Mouse (Mus musculus) neural tube, embryonic 12.5 days (tissue): ENCODE measurements around the gene Cbr1. TPM values are rescaled to one million over a fixed set of nuclear protein-coding genes. Genes with fewer than 3 reads are reported as not detected.

ENCODE experiments used
- ATAC-seq: fragments of 200-750 bp; cut with Nextera tagmentation; 2 replicates; pipeline ENCODE4 v1.8.0; 2017; ENCODE audit warnings: low read depth, mild to moderate bottlenecking, moderate TSS enrichment, moderate library complexity; ENCODE audit not compliant: low FRiP score
- H3K27ac ChIP-seq: fragments of 300-500 bp; sonication (generic); 2 replicates; pipeline ENCODE4 v1.5.1; 2016
- H3K27me3 ChIP-seq: fragments of 300-500 bp; sonication (generic); replicated peaks from 2 replicates; pipeline ENCODE4 v1.6.1; 2016; ENCODE audit warnings: mild to moderate bottlenecking
- H3K36me3 ChIP-seq: fragments of 300-500 bp; sonication (generic); 2 replicates; pipeline ENCODE4 v1.6.1; 2016; ENCODE audit warnings: mild to moderate bottlenecking
- H3K4me1 ChIP-seq: fragments of 300-500 bp; sonication (generic); 2 replicates; pipeline ENCODE4 v1.6.1; 2016
- H3K4me2 ChIP-seq: fragments of 300-500 bp; sonication (generic); replicated peaks from 2 replicates; pipeline ENCODE4 v1.6.1; 2016; ENCODE audit warnings: mild to moderate bottlenecking
- H3K4me3 ChIP-seq: fragments of 300-500 bp; sonication (generic); 2 replicates; pipeline ENCODE4 v1.5.1; 2016
- H3K9ac ChIP-seq: fragments of 300-500 bp; sonication (generic); 2 replicates; pipeline ENCODE4 v1.6.1; 2016; ENCODE audit warnings: mild to moderate bottlenecking
- H3K9me3 ChIP-seq: fragments of 300-500 bp; sonication (generic); 2 replicates; pipeline ENCODE4 v1.6.1; 2016; ENCODE audit warnings: mild to moderate bottlenecking
- WGBS: fragments of 180-500 bp; shearing (Covaris S2); methylation state at CpG from one replicate; pipeline ENCODE4 v1.1.7; 2016; 5-methylcytosine and 5-hydroxymethylcytosine counted together
- polyA plus RNA-seq: library from polyadenylated mRNA; unstranded; fragments of >200 nt; fragmentation: Nextera tagmentation; extraction: Ambion mirVana; gene quantifications from 2 replicates; pipeline ENCODE4 v1.2.1, GENCODE M21; 2016

The Cbr1 gene
- polyA plus RNA-seq = 125 and 126 TPM in 2 replicates

GRCm38 (mm10) chr16:93605553-93605952 is at the start of gene Cbr1:
Gene Cbr1 (plus strand): TSS chr16:93605853.
- Histone ChIP-seq H3K27ac (no peak within 1 kb of the TSS), H3K36me3 (no peaks in the 10 kb centered on the region), H3K27me3 (no peaks in the 10 kb centered on the region), H3K4me1 (peaks cover 15% of the 10 kb centered on the region), H3K9me3 (no peaks in the 10 kb centered on the region), H3K4me2 (peak within 1 kb of the TSS; percentile 87), H3K9ac (no peak within 1 kb of the TSS), H3K4me3 (peak within 1 kb of the TSS; percentile 55)
- 57% methylated on average over 4 of the region's 4 CpGs for WGBS
- ATAC-seq = no peak

GRCm38 (mm10) chr16:93557646-93558045 is 48.0 kb upstream of the Cbr1 start:
- H3K4me1 ChIP-seq = no peaks in the 10 kb centered on the region
- no peak overlapping the region for H3K27ac ChIP-seq
- H3K4me2 ChIP-seq = no peak overlapping the region
- H3K9ac ChIP-seq = no peak overlapping the region
- H3K27me3 ChIP-seq = no peaks in the 10 kb centered on the region
- no peak overlapping the region for H3K4me3 ChIP-seq
- no peaks in the 10 kb centered on the region for H3K36me3 ChIP-seq
- 74% methylated on average over 8 of the region's 8 CpGs for WGBS
- ATAC-seq = no peak
- no peaks in the 10 kb centered on the region for H3K9me3 ChIP-seq

GRCm38 (mm10) chr16:93558499-93558898 is 47.2 kb upstream of the Cbr1 start:
- Histone ChIP-seq H3K9me3 (no peaks in the 10 kb centered on the region), H3K36me3 (no peaks in the 10 kb centered on the region), H3K4me2 (peak overlapping the region; percentile 14; the same call in 1 of the 2 replicates), H3K4me3 (no peak overlapping the region), H3K27ac (no peak overlapping the region), H3K27me3 (no peaks in the 10 kb centered on the region), H3K4me1 (no peaks in the 10 kb centered on the region), H3K9ac (no peak overlapping the region)
- WGBS = 10% methylated on average over 12 of the region's 12 CpGs
- no peak for ATAC-seq

- Histone ChIP-seq H3K4me2 (no peak overlapping the region), H3K4me1 (0 out of 2 replicates have a peak, but pooled peaks cover 3% of the 10 kb centered on the region), H3K9me3 (no peaks in the 10 kb centered on the region), H3K27ac (no peak overlapping the region), H3K27me3 (no peaks in the 10 kb centered on the region), H3K4me3 (no peak overlapping the region), H3K9ac (no peak overlapping the region), H3K36me3 (no peaks in the 10 kb centered on the region)
- no peak for ATAC-seq
- WGBS = 91% methylated on average over 6 of the region's 6 CpGs
Observed at GRCm38 (mm10) chr16:93572383-93572782, 33.3 kb upstream of the Cbr1 start.

GRCm38 (mm10) chr16:93573434-93573833 is 32.2 kb upstream of the Cbr1 start:
- Histone ChIP-seq H3K9me3 (no peaks in the 10 kb centered on the region), H3K9ac (no peak overlapping the region), H3K27me3 (no peaks in the 10 kb centered on the region), H3K36me3 (no peaks in the 10 kb centered on the region), H3K27ac (no peak overlapping the region), H3K4me1 (0 out of 2 replicates have a peak, but pooled peaks cover 3% of the 10 kb centered on the region), H3K4me2 (no peak overlapping the region), H3K4me3 (no peak overlapping the region)
- WGBS = 95% methylated on average over 5 of the region's 5 CpGs
- ATAC-seq = no peak

- no peak overlapping the region for H3K9ac ChIP-seq
- H3K27ac ChIP-seq = no peak overlapping the region
- no peak overlapping the region for H3K4me2 ChIP-seq
- no peak overlapping the region for H3K4me3 ChIP-seq
- no peaks in the 10 kb centered on the region for H3K9me3 ChIP-seq
- WGBS = 66% methylated on average over 18 of the region's 18 CpGs
- 0 out of 2 replicates have a peak, but pooled peaks cover 3% of the 10 kb centered on the region for H3K4me1 ChIP-seq
- no peaks in the 10 kb centered on the region for H3K36me3 ChIP-seq
- ATAC-seq = no peak
- H3K27me3 ChIP-seq = no peaks in the 10 kb centered on the region
Observed at GRCm38 (mm10) chr16:93574521-93575191, 31.0 kb upstream of the Cbr1 start.

GRCm38 (mm10) chr16:93575574-93575973 is 30.1 kb upstream of the Cbr1 start:
- Histone ChIP-seq H3K36me3 (no peaks in the 10 kb centered on the region), H3K27ac (no peak overlapping the region), H3K4me2 (no peak overlapping the region), H3K27me3 (no peaks in the 10 kb centered on the region), H3K9ac (no peak overlapping the region), H3K4me1 (0 out of 2 replicates have a peak, but pooled peaks cover 3% of the 10 kb centered on the region), H3K4me3 (no peak overlapping the region), H3K9me3 (no peaks in the 10 kb centered on the region)
- ATAC-seq = no peak
- WGBS = 83% methylated on average over 5 of the region's 5 CpGs

- ATAC-seq = no peak
- Histone ChIP-seq H3K4me2 (0 out of 2 replicates have a peak overlapping the region, but pooled peaks have one; percentile 12), H3K27me3 (no peaks in the 10 kb centered on the region), H3K9me3 (no peaks in the 10 kb centered on the region), H3K4me3 (no peak overlapping the region), H3K36me3 (no peaks in the 10 kb centered on the region), H3K27ac (no peak overlapping the region), H3K9ac (no peak overlapping the region), H3K4me1 (0 out of 2 replicates have a peak, but pooled peaks cover 3% of the 10 kb centered on the region)
- WGBS = 41% methylated on average over 14 of the region's 14 CpGs
Observed at GRCm38 (mm10) chr16:93576412-93577082, 29.1 kb upstream of the Cbr1 start.

GRCm38 (mm10) chr16:93578346-93579005 is 27.2 kb upstream of the Cbr1 start:
- no peak for ATAC-seq
- 89% methylated on average over 8 of the region's 8 CpGs for WGBS
- Histone ChIP-seq H3K4me1 (0 out of 2 replicates have a peak, but pooled peaks cover 3% of the 10 kb centered on the region), H3K9me3 (no peaks in the 10 kb centered on the region), H3K36me3 (no peaks in the 10 kb centered on the region), H3K4me3 (no peak overlapping the region), H3K9ac (no peak overlapping the region), H3K27ac (no peak overlapping the region), H3K4me2 (no peak overlapping the region), H3K27me3 (no peaks in the 10 kb centered on the region)

- H3K9ac ChIP-seq = no peak overlapping the region
- no peak overlapping the region for H3K27ac ChIP-seq
- H3K4me2 ChIP-seq = no peak overlapping the region
- no peak overlapping the region for H3K4me3 ChIP-seq
- peaks cover 7% of the 10 kb centered on the region; the same call in 1 of the 2 replicates for H3K36me3 ChIP-seq
- H3K27me3 ChIP-seq = no peaks in the 10 kb centered on the region
- no peaks in the 10 kb centered on the region for H3K9me3 ChIP-seq
- no peaks in the 10 kb centered on the region for H3K4me1 ChIP-seq
- ATAC-seq = no peak
- 77% methylated on average over 6 of the region's 6 CpGs for WGBS
Observed at GRCm38 (mm10) chr16:93581125-93581524, 24.5 kb upstream of the Cbr1 start.

GRCm38 (mm10) chr16:93584976-93585702 is 20.5 kb upstream of the Cbr1 start:
- Histone ChIP-seq H3K36me3 (peaks cover 14% of the 10 kb centered on the region), H3K4me1 (no peaks in the 10 kb centered on the region), H3K27ac (no peak overlapping the region), H3K9me3 (no peaks in the 10 kb centered on the region), H3K27me3 (no peaks in the 10 kb centered on the region), H3K9ac (no peak overlapping the region), H3K4me3 (no peak overlapping the region), H3K4me2 (no peak overlapping the region)
- 91% methylated on average over 24 of the region's 24 CpGs for WGBS
- ATAC-seq = no peak
